In the genomic region with DNA sequence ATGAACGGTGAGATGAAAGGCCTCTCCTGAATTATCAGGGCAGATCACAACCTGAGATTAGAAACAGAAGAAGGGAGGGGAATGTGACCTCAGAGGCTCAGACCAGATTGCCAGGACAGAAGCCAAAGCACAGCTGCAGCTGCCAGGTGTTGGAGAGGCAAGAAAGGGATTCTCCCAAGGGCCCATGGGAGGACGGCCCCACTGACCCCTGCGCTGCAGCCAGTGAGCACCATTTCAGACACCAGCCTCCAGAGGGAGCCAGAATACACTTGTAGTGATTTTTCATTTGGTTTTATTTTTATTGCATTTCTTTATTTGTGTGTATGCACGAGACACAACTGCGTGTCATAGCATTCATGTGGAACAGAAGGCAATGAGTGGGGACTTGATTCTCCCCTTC, we compare ENCODE assay signal across 8 mouse cellular contexts. TPM values are rescaled to one million over a fixed set of nuclear protein-coding genes. Genes with fewer than 3 reads are reported as not detected.
DNase-seq lines count a peak whose midpoint lies in the region; ATAC-seq lines count a peak whose summit lies in the region.

No protein-coding gene starts in this region.

- H3K27ac ChIP-seq in forebrain, embryonic 14.5 days (ENCODE audit: low read depth, low read length) = no peak overlapping the region
- H3K27ac ChIP-seq in forebrain, embryonic 15.5 days (replicated peaks) = no peak overlapping the region
- no peak overlapping the region for H3K27ac ChIP-seq in neural tube, embryonic 15.5 days (replicated peaks)
- no peak overlapping the region for H3K27ac ChIP-seq in embryonic facial prominence, embryonic 11.5 days (replicated peaks; ENCODE audit: low read depth, low read length)

- no peak for ATAC-seq in forebrain, embryonic 14.5 days
- no peak for ATAC-seq in forebrain, embryonic 15.5 days (replicated peaks)
- no peak for ATAC-seq in neural tube, embryonic 15.5 days (ENCODE audit: low FRiP score)
- no peak for ATAC-seq in embryonic facial prominence, embryonic 11.5 days (replicated peaks; ENCODE audit: insufficient number of reproducible peaks, low FRiP score, low TSS enrichment, low read depth)

- H3K36me3 ChIP-seq in forebrain, embryonic 14.5 days (ENCODE audit: control insufficient read depth, insufficient read depth, low read length) = peaks cover 25% of the 10 kb centered on the region; the same call in 1 of the 2 replicates
- no peaks in the 10 kb centered on the region; the same call in 1 of the 2 replicates for H3K36me3 ChIP-seq in forebrain, embryonic 15.5 days
- H3K36me3 ChIP-seq in neural tube, embryonic 15.5 days = 0 out of 2 replicates have a peak, but pooled peaks cover 7% of the 10 kb centered on the region
- no peaks in the 10 kb centered on the region for H3K36me3 ChIP-seq in embryonic facial prominence, embryonic 11.5 days (replicated peaks; ENCODE audit: control insufficient read depth, insufficient read depth, low read depth, low read length)

- H3K9ac ChIP-seq in forebrain, embryonic 14.5 days (ENCODE audit: low read length) = no peak overlapping the region
- no peak overlapping the region for H3K9ac ChIP-seq in forebrain, embryonic 15.5 days (replicated peaks)
- no peak overlapping the region for H3K9ac ChIP-seq in neural tube, embryonic 15.5 days (replicated peaks)
- H3K9ac ChIP-seq in embryonic facial prominence, embryonic 11.5 days (replicated peaks; ENCODE audit: low read length) = no peak overlapping the region

- no peaks in the 10 kb centered on the region for H3K9me3 ChIP-seq in forebrain, embryonic 14.5 days (replicated peaks; ENCODE audit: control insufficient read depth, low read length)
- H3K9me3 ChIP-seq in forebrain, embryonic 15.5 days = no peaks in the 10 kb centered on the region
- no peaks in the 10 kb centered on the region for H3K9me3 ChIP-seq in neural tube, embryonic 15.5 days (replicated peaks)
- no peaks in the 10 kb centered on the region for H3K9me3 ChIP-seq in embryonic facial prominence, embryonic 11.5 days (replicated peaks; ENCODE audit: control insufficient read depth, low read length)

- no peak overlapping the region for H3K4me3 ChIP-seq in forebrain, embryonic 14.5 days (ENCODE audit: low read depth, low read length)
- H3K4me3 ChIP-seq in forebrain, embryonic 15.5 days = no peak overlapping the region
- no peak overlapping the region for H3K4me3 ChIP-seq in neural tube, embryonic 15.5 days (replicated peaks)
- H3K4me3 ChIP-seq in embryonic facial prominence, embryonic 11.5 days (ENCODE audit: low read depth, low read length) = no peak overlapping the region

- DNase-seq in forebrain, embryonic 14.5 days (ENCODE audit: low spot score) = peak; percentile 63
- peak; percentile 42 for DNase-seq in neural tube, embryonic 10.5 days (ENCODE audit: extremely low spot score, low spot score)
- DNase-seq in embryonic facial prominence, embryonic 11.5 days (ENCODE audit: low spot score) = peak; percentile 63
- DNase-seq in layer of hippocampus, postnatal 36 days = peak; percentile 25 to 55
- DNase-seq in right cerebral cortex, postnatal 14 days = peak; percentile 49
- DNase-seq in spleen, postnatal 4 days (ENCODE audit: low spot score in 2 of 2) = no peak

- 36% methylated on average over 5 of the region's 5 CpGs for WGBS in forebrain, embryonic 14.5 days
- WGBS in forebrain, embryonic 15.5 days = 27% methylated on average over 5 of the region's 5 CpGs
- 22% methylated on average over 5 of the region's 5 CpGs for WGBS in neural tube, embryonic 15.5 days
- 39% methylated on average over 5 of the region's 5 CpGs for WGBS in embryonic facial prominence, embryonic 11.5 days

- H3K4me1 ChIP-seq in forebrain, embryonic 14.5 days (ENCODE audit: control insufficient read depth, insufficient read depth, low read length) = peaks cover 4% of the 10 kb centered on the region; the same call in 1 of the 2 replicates
- peaks cover 20% of the 10 kb centered on the region for H3K4me1 ChIP-seq in forebrain, embryonic 15.5 days
- H3K4me1 ChIP-seq in neural tube, embryonic 15.5 days = peaks cover 31% of the 10 kb centered on the region
- H3K4me1 ChIP-seq in embryonic facial prominence, embryonic 11.5 days (ENCODE audit: control insufficient read depth, insufficient read depth, low read length) = peaks cover 7% of the 10 kb centered on the region

- H3K27me3 ChIP-seq in forebrain, embryonic 14.5 days (replicated peaks; ENCODE audit: control insufficient read depth, insufficient read depth, low read length) = 0 out of 2 replicates have a peak, but pooled peaks cover 5% of the 10 kb centered on the region
- H3K27me3 ChIP-seq in forebrain, embryonic 15.5 days = 0 out of 2 replicates have a peak, but pooled peaks cover 5% of the 10 kb centered on the region
- no peaks in the 10 kb centered on the region for H3K27me3 ChIP-seq in neural tube, embryonic 15.5 days (replicated peaks)
- H3K27me3 ChIP-seq in embryonic facial prominence, embryonic 11.5 days (ENCODE audit: control insufficient read depth, insufficient read depth, low read length) = 0 out of 2 replicates have a peak, but pooled peaks cover 4% of the 10 kb centered on the region

- H3K4me2 ChIP-seq in forebrain, embryonic 14.5 days (ENCODE audit: low read length) = no peak overlapping the region
- no peak overlapping the region for H3K4me2 ChIP-seq in forebrain, embryonic 15.5 days (replicated peaks)
- H3K4me2 ChIP-seq in neural tube, embryonic 15.5 days = no peak overlapping the region
- no peak overlapping the region for H3K4me2 ChIP-seq in embryonic facial prominence, embryonic 11.5 days (ENCODE audit: low read depth, low read length)

RNA-seq across cellular contexts. Expression of a gene that starts 13.7 kb away (rescaled TPM):
- polyA plus RNA-seq in forebrain, embryonic 14.5 days (2014; fragmentation: Nextera tagmentation; extraction: Ambion mirVana) = 17.4 and 19.0 TPM in 2 replicates
- polyA plus RNA-seq in forebrain, embryonic 15.5 days (2015; fragmentation: Nextera tagmentation; extraction: Ambion mirVana) = 26.5 and 27.9 TPM in 2 replicates
- 29.9 and 31.9 TPM in 2 replicates for polyA plus RNA-seq in neural tube, embryonic 15.5 days (2015; fragmentation: Nextera tagmentation; extraction: Ambion mirVana)
- polyA plus RNA-seq in embryonic facial prominence, embryonic 11.5 days (2014; fragmentation: Nextera tagmentation; extraction: Ambion mirVana) = 22.6 and 26.5 TPM in 2 replicates
- 10 to 100 TPM; 11.3 to 12.5 TPM for total RNA-seq in layer of hippocampus, postnatal 36 days (2021)

RNA-seq across cellular contexts. Expression of a gene that starts 25.4 kb away (rescaled TPM):
- polyA plus RNA-seq in forebrain, embryonic 14.5 days (2014; fragmentation: Nextera tagmentation; extraction: Ambion mirVana) = 19.1 and 20.9 TPM in 2 replicates
- 18.2 and 19.2 TPM in 2 replicates for polyA plus RNA-seq in forebrain, embryonic 15.5 days (2015; fragmentation: Nextera tagmentation; extraction: Ambion mirVana)
- 19.2 and 26.6 TPM in 2 replicates for polyA plus RNA-seq in neural tube, embryonic 15.5 days (2015; fragmentation: Nextera tagmentation; extraction: Ambion mirVana)
- polyA plus RNA-seq in embryonic facial prominence, embryonic 11.5 days (2014; fragmentation: Nextera tagmentation; extraction: Ambion mirVana) = 0.49 and 0.70 TPM in 2 replicates
- 10 to 100 TPM; 13.6 to 21.1 TPM for total RNA-seq in layer of hippocampus, postnatal 36 days (2021)

RNA-seq across cellular contexts. Expression of a gene that starts 29.2 kb away (rescaled TPM):
- polyA plus RNA-seq in forebrain, embryonic 14.5 days (2014; fragmentation: Nextera tagmentation; extraction: Ambion mirVana) = 13.1 and 15.7 TPM in 2 replicates
- polyA plus RNA-seq in forebrain, embryonic 15.5 days (2015; fragmentation: Nextera tagmentation; extraction: Ambion mirVana) = 17.6 and 18.0 TPM in 2 replicates
- 9.4 and 10.6 TPM in 2 replicates for polyA plus RNA-seq in neural tube, embryonic 15.5 days (2015; fragmentation: Nextera tagmentation; extraction: Ambion mirVana)
- 1.4 and 1.7 TPM in 2 replicates for polyA plus RNA-seq in embryonic facial prominence, embryonic 11.5 days (2014; fragmentation: Nextera tagmentation; extraction: Ambion mirVana)
- total RNA-seq in layer of hippocampus, postnatal 36 days (2021) = 10 to 100 TPM; 82.2 to 84.5 TPM

RNA-seq across cellular contexts. Expression of a gene that starts 56.8 kb away (rescaled TPM):
- polyA plus RNA-seq in forebrain, embryonic 14.5 days (2014; fragmentation: Nextera tagmentation; extraction: Ambion mirVana) = 0.29 and 0.41 TPM in 2 replicates
- polyA plus RNA-seq in forebrain, embryonic 15.5 days (2015; fragmentation: Nextera tagmentation; extraction: Ambion mirVana) = 0.13 and 0.29 TPM in 2 replicates
- 0.51 and 0.70 TPM in 2 replicates for polyA plus RNA-seq in neural tube, embryonic 15.5 days (2015; fragmentation: Nextera tagmentation; extraction: Ambion mirVana)
- polyA plus RNA-seq in embryonic facial prominence, embryonic 11.5 days (2014; fragmentation: Nextera tagmentation; extraction: Ambion mirVana) = 0.20 and 0.33 TPM in 2 replicates
- total RNA-seq in layer of hippocampus, postnatal 36 days (2021) = 1 to 10 TPM; 2.1 TPM

Comparison
In these comparisons a context has a peak if more than half of its experiments do, and no peak if none do; other contexts are left out.
1. DNase-seq: peak in forebrain, embryonic 14.5 days (single experiment), neural tube, embryonic 10.5 days (single experiment), embryonic facial prominence, embryonic 11.5 days (single experiment), layer of hippocampus, postnatal 36 days (2 of 2) and right cerebral cortex, postnatal 14 days (single experiment); none in spleen, postnatal 4 days (0 of 2).
2. RNA of a gene that starts 25.4 kb away (polyA plus RNA-seq): 19.1 to 20.9 TPM in forebrain, embryonic 14.5 days, 19.2 to 26.6 TPM in neural tube, embryonic 15.5 days and 18.2 to 19.2 TPM in forebrain, embryonic 15.5 days; 0.49 to 0.70 TPM in embryonic facial prominence, embryonic 11.5 days; every median in the first group is over 10 times any median in the second.